Mouse (Mus musculus): ENCODE measurements around the gene Sntb2. TPM values are rescaled to one million over a fixed set of nuclear protein-coding genes. Genes with fewer than 3 reads are reported as not detected.
"Not testable (repeated sequence)": the region's sequence is repeated elsewhere in the genome, so short reads cannot be mapped to it uniquely, and the experiment has no call there.

The Sntb2 gene
- polyA plus RNA-seq, 1 experiment from 2014 or later: 4.1 TPM

DNA sequence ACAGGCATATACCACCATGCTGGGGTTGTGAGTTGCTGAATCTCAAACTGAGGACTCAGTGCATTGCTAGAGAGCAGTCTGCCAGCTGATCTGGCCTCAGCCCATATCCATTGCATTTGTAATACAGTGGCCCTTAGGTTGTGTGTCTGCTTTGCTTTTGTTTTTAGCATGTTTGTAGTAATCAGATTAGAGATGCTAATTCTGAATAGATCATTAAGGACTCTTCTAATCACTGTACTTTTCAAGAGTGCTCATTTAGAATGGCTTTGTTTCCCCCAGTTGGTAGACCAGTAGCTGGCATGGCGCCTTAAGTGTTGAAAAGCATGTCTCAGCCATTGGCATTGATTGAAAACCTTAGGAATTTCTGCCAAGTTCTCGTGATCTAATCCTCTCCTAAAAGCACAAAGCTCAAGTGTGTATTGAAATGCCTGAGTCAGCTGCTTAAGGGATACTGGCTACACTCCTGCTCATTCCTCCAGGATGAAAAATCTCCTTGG is 43.3 kb downstream of the Sntb2 start:
- Histone ChIP-seq H3K4me3 (no peak overlapping the region), H3K4me1 (no peaks in the 10 kb centered on the region), H3K4me2 (no peak overlapping the region), H3K27ac (no peak overlapping the region), H3K36me3 (0 out of 2 replicates have a peak, but pooled peaks cover 5% of the 10 kb centered on the region), H3K27me3 (replicated peaks) (no peaks in the 10 kb centered on the region), H3K9ac (no peak overlapping the region), H3K9me3 (replicated peaks) (no peaks in the 10 kb centered on the region)
- ATAC-seq: no peak
- WGBS (ENCODE audit: insufficient replicate concordance): 62% methylated on average over 2 of the region's 2 CpGs

DNA sequence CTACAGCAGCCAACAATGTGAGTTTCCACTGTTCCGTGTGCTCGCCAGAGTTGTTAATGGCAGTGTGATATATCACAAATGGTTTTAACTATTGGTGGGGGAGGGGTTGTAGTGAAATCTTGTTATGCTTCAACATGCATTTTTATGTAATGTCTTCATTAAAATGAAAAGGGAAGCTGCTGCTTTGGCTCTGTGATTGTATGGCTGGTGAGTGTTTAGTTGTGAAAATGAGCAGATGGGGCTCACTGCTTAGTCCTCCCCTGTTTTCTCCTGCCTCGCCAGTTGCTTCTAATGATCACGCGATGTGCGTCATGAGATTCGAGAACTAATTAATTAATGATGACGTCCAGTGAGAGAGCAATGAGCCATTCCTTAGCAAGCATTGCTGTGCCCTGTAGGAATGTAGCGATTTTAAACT is 49.9 kb downstream of the Sntb2 start:
- H3K4me2 ChIP-seq: no peak overlapping the region
- H3K4me3 ChIP-seq: no peak overlapping the region
- H3K4me1 ChIP-seq: no peaks in the 10 kb centered on the region
- no peak for ATAC-seq
- WGBS (ENCODE audit: insufficient replicate concordance): 79% methylated on average over 9 of the region's 9 CpGs
- no peak overlapping the region for H3K9ac ChIP-seq
- no peaks in the 10 kb centered on the region for H3K9me3 ChIP-seq (replicated peaks)
- H3K27me3 ChIP-seq (replicated peaks): no peaks in the 10 kb centered on the region
- 0 out of 2 replicates have a peak, but pooled peaks cover 5% of the 10 kb centered on the region for H3K36me3 ChIP-seq
- no peak overlapping the region for H3K27ac ChIP-seq

DNA sequence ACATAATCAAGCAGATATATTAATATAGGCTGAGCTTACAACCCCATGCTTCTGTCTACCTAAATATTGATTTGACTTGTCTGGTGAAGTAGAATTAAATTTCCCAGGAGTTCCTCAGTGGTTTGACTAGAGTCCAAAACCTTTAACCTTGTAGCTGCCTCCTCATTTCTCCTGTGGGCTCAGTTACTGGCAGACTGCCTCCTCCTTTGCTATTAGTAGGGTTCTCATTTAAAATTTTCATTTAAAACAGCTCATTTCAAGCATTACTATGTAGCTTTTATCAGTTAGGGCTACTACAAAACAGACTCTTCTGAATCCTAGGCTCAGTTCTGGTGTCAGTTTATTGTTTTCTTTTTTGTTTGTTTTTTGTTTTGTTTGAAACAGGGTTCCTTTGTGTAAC is 50.4 kb downstream of the Sntb2 start:
- no peak for ATAC-seq
- Histone ChIP-seq H3K4me1 (no peaks in the 10 kb centered on the region), H3K36me3 (0 out of 2 replicates have a peak, but pooled peaks cover 5% of the 10 kb centered on the region), H3K27ac (no peak overlapping the region), H3K4me3 (no peak overlapping the region), H3K27me3 (replicated peaks) (no peaks in the 10 kb centered on the region), H3K9me3 (replicated peaks) (no peaks in the 10 kb centered on the region), H3K4me2 (no peak overlapping the region), H3K9ac (no peak overlapping the region)

DNA sequence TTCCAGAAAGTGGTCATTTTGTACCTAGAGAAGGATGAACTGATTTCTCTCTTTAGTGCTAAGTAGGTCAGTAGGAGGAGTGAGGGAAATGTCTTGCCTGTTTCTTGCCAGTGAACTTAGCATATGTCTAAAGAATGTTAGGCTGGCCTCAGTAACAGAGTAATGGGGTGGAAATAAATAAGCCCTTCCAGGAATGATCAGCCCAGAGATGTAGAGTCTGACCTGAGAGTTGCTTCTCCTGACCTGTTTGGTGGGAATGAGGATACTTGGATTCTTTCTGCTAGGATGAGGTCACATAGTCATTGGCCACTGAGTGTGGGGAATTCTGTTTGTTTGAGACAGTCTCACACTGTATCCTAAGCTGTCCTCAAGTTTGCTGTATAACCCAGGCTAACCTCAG is 52.0 kb downstream of the Sntb2 start:
- Histone ChIP-seq H3K4me2 (no peak overlapping the region), H3K9me3 (replicated peaks) (no peaks in the 10 kb centered on the region), H3K27ac (no peak overlapping the region), H3K27me3 (replicated peaks) (no peaks in the 10 kb centered on the region), H3K36me3 (peaks cover 4% of the 10 kb centered on the region; the same call in 1 of the 2 replicates), H3K4me1 (no peaks in the 10 kb centered on the region), H3K9ac (no peak overlapping the region), H3K4me3 (no peak overlapping the region)
- no peak for ATAC-seq

DNA sequence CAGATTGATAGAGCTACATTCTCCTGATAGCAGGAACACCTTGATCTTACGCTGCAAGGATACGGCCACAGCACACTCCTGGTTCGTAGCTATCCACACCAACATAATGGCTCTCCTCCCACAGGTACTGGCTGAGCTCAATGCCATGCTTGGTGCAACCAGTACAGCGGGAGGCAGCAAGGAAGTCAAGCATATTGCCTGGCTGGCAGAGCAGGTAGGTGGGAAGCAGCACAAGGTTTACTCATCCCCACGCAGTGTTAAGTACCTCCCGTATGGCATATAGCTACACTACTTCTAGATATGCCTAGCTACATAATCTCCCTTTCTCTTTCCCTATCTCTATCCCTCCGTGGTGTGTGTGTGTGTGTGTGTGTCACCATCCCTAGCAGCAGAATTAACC is 55.8 kb downstream of the Sntb2 start:
- H3K27ac ChIP-seq: no peak overlapping the region
- peaks cover 3% of the 10 kb centered on the region; the same call in 1 of the 2 replicates for H3K36me3 ChIP-seq
- ATAC-seq: no peak
- H3K4me1 ChIP-seq: no peaks in the 10 kb centered on the region
- no peak overlapping the region for H3K4me2 ChIP-seq
- H3K4me3 ChIP-seq: no peak overlapping the region
- WGBS (ENCODE audit: insufficient replicate concordance): 79% methylated on average over 7 of the region's 7 CpGs
- no peaks in the 10 kb centered on the region for H3K27me3 ChIP-seq (replicated peaks)
- H3K9me3 ChIP-seq (replicated peaks): no peaks in the 10 kb centered on the region
- H3K9ac ChIP-seq: no peak overlapping the region

DNA sequence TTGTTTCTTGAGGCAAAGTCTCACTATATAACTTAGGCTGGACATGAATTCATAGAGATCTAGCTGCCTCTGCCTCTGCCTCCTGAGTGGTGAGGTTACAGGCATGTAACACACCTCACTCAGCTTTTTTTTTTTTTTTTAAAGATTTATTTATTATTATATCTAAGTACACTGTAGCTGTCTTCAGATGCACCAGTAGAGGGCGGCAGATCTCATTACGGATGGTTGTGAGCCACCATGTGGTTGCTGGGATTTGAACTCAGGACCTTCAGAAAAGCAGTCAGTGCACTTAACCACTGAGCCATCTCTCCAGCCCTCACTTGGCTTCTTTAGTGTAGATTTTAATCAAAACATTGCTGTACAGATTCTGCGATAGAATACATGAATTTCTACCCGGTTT is 60.8 kb downstream of the Sntb2 start:
- not testable (repeated sequence) for H3K4me3 ChIP-seq; H3K4me1 ChIP-seq; H3K4me2 ChIP-seq; H3K36me3 ChIP-seq; H3K27ac ChIP-seq; H3K9ac ChIP-seq; ATAC-seq; H3K27me3 ChIP-seq (replicated peaks); H3K9me3 ChIP-seq (replicated peaks)
- WGBS (ENCODE audit: insufficient replicate concordance): 73% methylated on average over 4 of the region's 4 CpGs

DNA sequence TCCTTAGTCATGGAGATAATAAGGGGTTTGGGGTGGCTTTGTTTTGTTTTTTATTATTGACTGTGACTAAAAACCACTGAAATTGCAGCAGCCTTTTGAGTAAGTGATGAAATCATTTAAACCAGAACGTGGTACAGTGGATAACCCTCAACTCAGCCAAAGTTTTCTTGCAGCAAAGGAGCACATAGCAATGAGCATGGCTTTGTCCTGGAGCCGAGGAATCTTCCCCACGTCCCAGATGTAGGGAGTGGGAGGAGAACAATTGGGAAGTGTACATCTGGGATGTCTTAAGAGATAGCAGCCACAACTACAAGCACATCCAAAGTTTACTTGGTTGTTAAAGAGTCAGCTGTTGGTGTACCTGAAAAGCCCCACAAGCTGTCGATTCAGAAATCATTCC is 61.9 kb downstream of the Sntb2 start:
- Histone ChIP-seq H3K36me3 (0 out of 2 replicates have a peak, but pooled peaks cover 4% of the 10 kb centered on the region), H3K4me1 (peaks cover 6% of the 10 kb centered on the region), H3K4me3 (no peak overlapping the region), H3K27ac (no peak overlapping the region), H3K27me3 (replicated peaks) (no peaks in the 10 kb centered on the region), H3K4me2 (no peak overlapping the region), H3K9me3 (replicated peaks) (no peaks in the 10 kb centered on the region), H3K9ac (no peak overlapping the region)
- ATAC-seq: no peak
- WGBS (ENCODE audit: insufficient replicate concordance): 71% methylated on average over 4 of the region's 4 CpGs

DNA sequence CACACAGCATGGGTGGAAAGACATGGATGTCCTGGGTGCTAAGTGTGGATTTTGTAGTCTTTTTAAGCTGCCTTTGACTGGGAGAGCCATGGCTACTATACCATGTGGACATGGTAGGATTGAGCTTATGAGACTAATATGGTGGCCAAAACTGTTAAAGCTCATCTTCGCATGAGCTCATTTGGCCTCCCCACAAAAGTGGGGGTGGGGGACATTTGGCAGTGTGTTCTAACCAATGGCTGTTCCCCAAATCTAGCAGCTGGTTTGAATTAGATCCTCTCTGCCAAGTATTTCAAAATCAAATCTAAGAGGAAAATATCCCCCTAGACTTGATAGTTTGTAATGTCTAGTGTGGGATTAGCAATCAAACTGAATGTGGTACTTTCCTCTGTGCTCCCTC is 63.5 kb downstream of the Sntb2 start:
- no peak for ATAC-seq
- WGBS (ENCODE audit: insufficient replicate concordance): 83% methylated on average over 1 of the region's 1 CpGs
- no peak overlapping the region for H3K4me2 ChIP-seq
- H3K4me3 ChIP-seq: no peak overlapping the region
- H3K4me1 ChIP-seq: peaks cover 6% of the 10 kb centered on the region
- no peak overlapping the region for H3K27ac ChIP-seq
- H3K9me3 ChIP-seq (replicated peaks): no peaks in the 10 kb centered on the region
- H3K9ac ChIP-seq: no peak overlapping the region
- no peaks in the 10 kb centered on the region for H3K27me3 ChIP-seq (replicated peaks)
- H3K36me3 ChIP-seq: 0 out of 2 replicates have a peak, but pooled peaks cover 4% of the 10 kb centered on the region

DNA sequence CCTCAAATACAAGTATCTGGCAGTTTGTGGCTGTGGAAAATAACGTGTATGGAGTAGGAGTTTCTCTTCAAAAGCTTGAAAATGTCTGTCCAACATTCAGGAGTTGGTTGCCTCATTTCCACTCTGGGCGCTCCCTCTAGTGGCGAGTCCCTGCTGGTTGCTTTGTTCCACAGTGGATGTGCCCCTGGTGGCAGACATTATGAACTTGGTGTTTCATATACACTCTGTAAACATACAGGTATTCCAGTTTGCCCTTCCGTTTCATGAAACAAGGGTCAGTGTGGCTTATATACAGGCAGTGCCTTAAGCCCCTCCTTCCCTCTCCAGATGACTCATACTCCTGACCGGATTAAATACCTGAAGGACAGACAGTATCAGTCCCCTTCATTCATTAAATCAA is 67.0 kb downstream of the Sntb2 start:
- WGBS (ENCODE audit: insufficient replicate concordance): 33% methylated on average over 5 of the region's 5 CpGs
- Histone ChIP-seq H3K4me1 (peaks cover 6% of the 10 kb centered on the region), H3K4me2 (no peak overlapping the region), H3K4me3 (no peak overlapping the region), H3K9me3 (replicated peaks) (no peaks in the 10 kb centered on the region), H3K36me3 (no peaks in the 10 kb centered on the region), H3K9ac (no peak overlapping the region), H3K27ac (no peak overlapping the region), H3K27me3 (replicated peaks) (no peaks in the 10 kb centered on the region)
- peak; percentile 47; the same call in 1 of the 2 replicates for ATAC-seq

DNA sequence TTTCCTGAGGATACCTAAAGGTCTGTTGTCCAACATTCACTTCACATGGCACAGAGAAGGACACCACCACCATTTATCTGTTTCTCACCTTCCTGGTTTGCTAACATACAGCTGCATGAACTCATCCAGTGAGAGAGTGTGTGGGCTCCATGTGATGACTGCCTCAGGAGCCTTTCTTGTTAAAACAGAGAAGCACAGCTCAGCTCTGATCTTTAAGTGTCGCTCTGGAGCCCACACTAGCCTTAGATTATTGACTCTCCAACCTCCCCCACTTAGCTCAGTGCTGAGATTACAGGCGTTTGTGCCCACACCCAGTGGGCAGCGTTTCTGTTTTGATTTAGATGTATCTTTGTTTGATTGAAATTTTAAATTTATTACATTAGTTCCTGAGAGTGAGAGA is 72.2 kb downstream of the Sntb2 start:
- Histone ChIP-seq H3K4me3 (no peak overlapping the region), H3K4me1 (no peaks in the 10 kb centered on the region), H3K9me3 (replicated peaks) (no peaks in the 10 kb centered on the region), H3K36me3 (peaks cover 9% of the 10 kb centered on the region; the same call in 1 of the 2 replicates), H3K9ac (no peak overlapping the region), H3K4me2 (no peak overlapping the region), H3K27ac (no peak overlapping the region), H3K27me3 (replicated peaks) (no peaks in the 10 kb centered on the region)
- ATAC-seq: no peak
- 63% methylated on average over 3 of the region's 3 CpGs for whole genome bisulfite sequencing (ENCODE audit: insufficient replicate concordance)

DNA sequence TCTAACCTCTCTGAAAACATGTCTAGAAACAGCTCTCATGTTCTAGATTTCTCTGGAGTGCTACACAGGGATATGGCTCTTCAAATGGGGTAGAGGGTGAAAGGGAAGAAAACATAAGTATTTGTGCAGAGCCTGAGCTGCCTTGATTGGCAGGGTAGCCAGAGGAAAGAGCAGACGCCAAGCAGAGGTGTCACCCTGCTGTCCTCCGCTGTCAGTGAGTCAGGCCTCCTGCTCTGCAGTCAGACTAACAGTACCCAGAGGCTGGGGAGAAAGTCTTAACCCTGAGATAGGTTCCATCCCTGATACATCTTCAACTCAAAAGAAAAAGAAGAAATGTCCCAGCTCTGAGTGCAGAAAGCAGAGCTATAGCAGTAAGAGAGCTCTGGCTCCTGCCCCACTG is 77.1 kb downstream of the Sntb2 start:
- no peaks in the 10 kb centered on the region for H3K9me3 ChIP-seq (replicated peaks)
- no peak overlapping the region for H3K4me2 ChIP-seq
- H3K9ac ChIP-seq: no peak overlapping the region
- no peak overlapping the region for H3K4me3 ChIP-seq
- ATAC-seq: no peak
- peaks cover 9% of the 10 kb centered on the region; the same call in 1 of the 2 replicates for H3K36me3 ChIP-seq
- WGBS (ENCODE audit: insufficient replicate concordance): 80% methylated on average over 2 of the region's 2 CpGs
- no peaks in the 10 kb centered on the region for H3K4me1 ChIP-seq
- no peaks in the 10 kb centered on the region for H3K27me3 ChIP-seq (replicated peaks)
- no peak overlapping the region for H3K27ac ChIP-seq

DNA sequence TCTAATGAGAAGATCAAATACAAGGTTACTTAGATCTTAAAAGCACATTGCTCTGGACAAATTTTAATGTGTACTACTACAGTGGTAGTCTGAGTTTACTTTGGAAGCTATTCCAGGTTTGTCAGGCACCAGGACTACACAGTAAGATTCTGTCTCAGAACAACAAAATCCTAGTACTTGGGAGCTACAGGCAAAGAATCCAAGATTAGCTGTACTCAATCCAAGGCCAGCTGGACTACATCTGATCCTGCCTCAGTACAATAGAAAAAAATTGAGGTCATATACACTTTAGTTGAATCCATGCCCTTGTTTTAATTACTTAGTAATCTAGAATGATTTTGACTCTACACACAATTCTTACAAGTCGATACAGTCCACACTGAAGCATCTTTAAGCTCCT is 79.4 kb downstream of the Sntb2 start:
- Histone ChIP-seq H3K36me3 (peaks cover 6% of the 10 kb centered on the region; the same call in 1 of the 2 replicates), H3K4me3 (no peak overlapping the region), H3K27me3 (replicated peaks) (no peaks in the 10 kb centered on the region), H3K9me3 (replicated peaks) (no peaks in the 10 kb centered on the region), H3K9ac (no peak overlapping the region), H3K4me2 (no peak overlapping the region), H3K27ac (no peak overlapping the region), H3K4me1 (no peaks in the 10 kb centered on the region)
- 76% methylated on average over 1 of the region's 1 CpGs for WGBS (ENCODE audit: insufficient replicate concordance)
- ATAC-seq: no peak

DNA sequence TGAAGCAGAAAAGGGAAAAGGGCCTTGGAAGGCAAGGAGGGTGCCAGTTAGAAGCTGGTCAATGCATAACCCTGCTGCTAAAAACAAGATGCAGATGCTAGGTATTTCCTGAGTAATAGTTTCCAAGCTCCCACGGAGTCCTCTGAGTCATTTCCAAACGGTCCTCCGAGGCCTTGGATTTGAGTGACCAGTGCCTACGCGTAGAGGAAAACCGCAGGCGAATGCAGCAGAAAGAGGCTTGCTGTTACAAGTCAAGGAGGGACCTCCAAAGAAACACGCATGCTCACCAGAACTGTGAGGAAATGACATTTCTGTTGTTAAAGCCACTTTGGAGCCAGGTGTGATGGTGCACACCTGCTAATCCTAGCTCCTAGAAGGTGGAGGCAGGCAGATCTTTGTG is 87.9 kb downstream of the Sntb2 start:
- H3K9ac ChIP-seq: no peak overlapping the region
- WGBS (ENCODE audit: insufficient replicate concordance): 70% methylated on average over 8 of the region's 8 CpGs
- peaks cover 4% of the 10 kb centered on the region for H3K4me1 ChIP-seq
- no peak overlapping the region for H3K4me3 ChIP-seq
- no peaks in the 10 kb centered on the region for H3K36me3 ChIP-seq
- no peaks in the 10 kb centered on the region for H3K27me3 ChIP-seq (replicated peaks)
- H3K4me2 ChIP-seq: no peak overlapping the region
- no peak for ATAC-seq
- H3K27ac ChIP-seq: no peak overlapping the region
- no peaks in the 10 kb centered on the region for H3K9me3 ChIP-seq (replicated peaks)

Measured in liver, embryonic 12.5 days (tissue).